Mouse (Mus musculus) heart, adult 2 months (tissue): Measurements from ENCODE around the gene Gm4450.

Experiments used
- CTCF ChIP-seq: fragments of 200-600 bp; IDR thresholded peaks from 2 replicates; pipeline ENCODE4 v1.8.1; 2022; ENCODE audit warnings: antibody characterized with exemption, mild to moderate bottlenecking, moderate library complexity
- POLR2A ChIP-seq: fragments of 200-500 bp; IDR thresholded peaks from 2 replicates; pipeline ENCODE4 v1.6.1; 2011; ENCODE audit warnings: mild to moderate bottlenecking, low read depth, low read length, control low read depth; ENCODE audit not compliant: insufficient read depth

DNA sequence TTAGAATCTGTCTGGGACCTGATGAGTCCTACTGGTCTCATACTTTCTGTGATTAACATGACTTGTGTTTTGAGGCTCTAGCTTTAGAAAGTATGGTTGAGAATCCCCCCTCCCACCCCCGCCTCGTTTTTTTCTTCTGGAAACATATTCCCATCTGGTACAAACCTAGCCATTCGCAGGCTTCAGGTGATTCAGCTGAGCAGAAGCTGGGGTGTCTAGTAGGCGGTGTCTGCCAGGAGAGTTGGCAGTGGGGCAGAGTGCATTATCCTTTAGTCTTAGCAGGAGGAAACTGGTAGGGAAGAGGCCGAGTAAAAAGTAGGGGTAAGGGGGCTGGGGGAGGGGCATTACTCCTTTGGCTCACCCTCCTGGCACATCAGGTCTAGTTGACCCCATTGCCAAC lies 30.2 kb downstream of the Gm4450 start:
- TF ChIP-seq CTCF = no peak
- TF ChIP-seq POLR2A = no peak
